Mouse (Mus musculus): Measurements from ENCODE around the gene Olfr366. TPM values are rescaled to one million over a fixed set of nuclear protein-coding genes. Genes with fewer than 3 reads are reported as not detected.
"Not testable (repeated sequence)": the region's sequence is repeated elsewhere in the genome, so short reads cannot be mapped to it uniquely, and the experiment has no call there.

Olfr366 gene
- polyA plus RNA-seq (2015; fragmentation: Nextera tagmentation; extraction: Ambion mirVana) = not detected in 2 replicates

- Histone ChIP-seq H3K27me3 (ENCODE audit: insufficient read depth, low read length) (no peaks in the 10 kb centered on the region), H3K36me3 (replicated peaks; ENCODE audit: insufficient read depth, low read length) (no peaks in the 10 kb centered on the region), H3K4me3 (ENCODE audit: low read depth, low read length) (no peak within 1 kb of the TSS), H3K4me1 (ENCODE audit: insufficient read depth) (no peaks in the 10 kb centered on the region), H3K9me3 (ENCODE audit: low read length) (no peaks in the 10 kb centered on the region; the same call in 1 of the 2 replicates), H3K9ac (replicated peaks) (no peak within 1 kb of the TSS), H3K4me2 (ENCODE audit: low read depth, low read length) (no peak within 1 kb of the TSS), H3K27ac (ENCODE audit: low read depth) (no peak within 1 kb of the TSS)
- no peak for ATAC-seq
- DNase-seq = no peak
- no peak for TF ChIP-seq CTCF (IDR thresholded peaks at IDR 0.05; ENCODE audit: low read depth)
- no peak for TF ChIP-seq EP300 (IDR thresholded peaks at IDR 0.05; ENCODE audit: low read depth)
Measured at GRCm38 (mm10) chr2:37211274-37211673, at the start of gene Olfr366. Olfr366 (plus strand) TSS chr2:37211574.

- H3K9me3 ChIP-seq (ENCODE audit: low read length) = 0 out of 2 replicates have a peak, but pooled peaks cover 2% of the 10 kb centered on the region
- H3K36me3 ChIP-seq (replicated peaks; ENCODE audit: insufficient read depth, low read length) = no peaks in the 10 kb centered on the region
- H3K4me1 ChIP-seq (ENCODE audit: insufficient read depth) = no peaks in the 10 kb centered on the region
- ATAC-seq = no peak
- no peak for DNase-seq
- TF ChIP-seq EP300 (IDR thresholded peaks at IDR 0.05; ENCODE audit: low read depth) (no peak), CTCF (IDR thresholded peaks at IDR 0.05; ENCODE audit: low read depth) (no peak)
- H3K27me3 ChIP-seq (ENCODE audit: insufficient read depth, low read length) = no peaks in the 10 kb centered on the region
- 66% methylated on average over 3 of the region's 3 CpGs for WGBS (ENCODE audit: insufficient replicate concordance)
- H3K4me2 ChIP-seq (ENCODE audit: low read depth, low read length) = no peak within 1 kb of the TSS
- H3K4me3 ChIP-seq (ENCODE audit: low read depth, low read length) = no peak within 1 kb of the TSS
- no peak within 1 kb of the TSS for H3K27ac ChIP-seq (ENCODE audit: low read depth)
- H3K9ac ChIP-seq (replicated peaks) = no peak within 1 kb of the TSS
Measured at GRCm38 (mm10) chr2:37187898-37188297, 23.5 kb upstream of the Olfr366 start, which contains the start of gene Olfr365. Olfr365 (plus strand) TSS chr2:37188198.

- H3K36me3 ChIP-seq (replicated peaks; ENCODE audit: insufficient read depth, low read length); H3K4me2 ChIP-seq (ENCODE audit: low read depth, low read length); H3K9me3 ChIP-seq (ENCODE audit: low read length); DNase-seq; H3K27me3 ChIP-seq (ENCODE audit: insufficient read depth, low read length); H3K9ac ChIP-seq (replicated peaks); ATAC-seq; H3K4me1 ChIP-seq (ENCODE audit: insufficient read depth); H3K4me3 ChIP-seq (ENCODE audit: low read depth, low read length); H3K27ac ChIP-seq (ENCODE audit: low read depth): not testable (repeated sequence)
- WGBS (ENCODE audit: insufficient replicate concordance) = 74% methylated on average over 7 of the region's 7 CpGs
Measured at GRCm38 (mm10) chr2:37261781-37262180, 50.4 kb downstream of the Olfr366 start.

Other genes with a start within 250 kb of the Olfr366 start
- not detected in 2 replicates for gene Olfr357, start 217.7 kb upstream of the Olfr366 start, polyA plus RNA-seq (2015; fragmentation: Nextera tagmentation; extraction: Ambion mirVana)
- not detected in 2 replicates for gene Olfr358, start 202.2 kb upstream of the Olfr366 start, polyA plus RNA-seq (2015; fragmentation: Nextera tagmentation; extraction: Ambion mirVana)
- not detected in 2 replicates for gene Olfr360, start 145.8 kb upstream of the Olfr366 start, polyA plus RNA-seq (2015; fragmentation: Nextera tagmentation; extraction: Ambion mirVana)
- gene Olfr361, start 122.3 kb upstream of the Olfr366 start, polyA plus RNA-seq (2015; fragmentation: Nextera tagmentation; extraction: Ambion mirVana) = not detected in 2 replicates
- not detected in 2 replicates for gene Olfr362, start 93.7 kb upstream of the Olfr366 start, polyA plus RNA-seq (2015; fragmentation: Nextera tagmentation; extraction: Ambion mirVana)
- gene Olfr364-ps1, start 72.3 kb upstream of the Olfr366 start, polyA plus RNA-seq (2015; fragmentation: Nextera tagmentation; extraction: Ambion mirVana) = not detected in 2 replicates
- gene Olfr365, start 23.4 kb upstream of the Olfr366 start, polyA plus RNA-seq (2015; fragmentation: Nextera tagmentation; extraction: Ambion mirVana) = not detected in 2 replicates
- gene Olfr368, start 114.9 kb downstream of the Olfr366 start, polyA plus RNA-seq (2015; fragmentation: Nextera tagmentation; extraction: Ambion mirVana) = not detected in 2 replicates
- 12.7 and 13.7 TPM in 2 replicates for gene Pdcl, start 147.8 kb downstream of the Olfr366 start, polyA plus RNA-seq (2015; fragmentation: Nextera tagmentation; extraction: Ambion mirVana)
- gene Rc3h2, start 211.3 kb downstream of the Olfr366 start, polyA plus RNA-seq (2015; fragmentation: Nextera tagmentation; extraction: Ambion mirVana) = 2.7 and 3.0 TPM in 2 replicates
- 0.83 and 1.4 TPM in 2 replicates for gene Zbtb26, start 231.6 kb downstream of the Olfr366 start, polyA plus RNA-seq (2015; fragmentation: Nextera tagmentation; extraction: Ambion mirVana)
- 1.3 and 1.4 TPM in 2 replicates for gene Zbtb6, start 231.6 kb downstream of the Olfr366 start, polyA plus RNA-seq (2015; fragmentation: Nextera tagmentation; extraction: Ambion mirVana)
- 5.6 and 6.2 TPM in 2 replicates for gene Rabgap1, start 231.7 kb downstream of the Olfr366 start, polyA plus RNA-seq (2015; fragmentation: Nextera tagmentation; extraction: Ambion mirVana)